Mouse (Mus musculus) liver, embryonic 13.5 days (tissue): Measurements from ENCODE around the gene Rfc5. TPM values are rescaled to one million over a fixed set of nuclear protein-coding genes. Genes with fewer than 3 reads are reported as not detected.
"Not testable (repeated sequence)": the region's sequence is repeated elsewhere in the genome, so short reads cannot be mapped to it uniquely, and the experiment has no call there.

Experiments used
- ATAC-seq: fragments of 200-750 bp; cut with Nextera tagmentation; 2 replicates; pipeline ENCODE4 v1.8.0; 2017; ENCODE audit warnings: low read depth, mild to moderate bottlenecking, moderate number of reproducible peaks, moderate library complexity
- DNase-seq: peaks from one replicate; pipeline ENCODE4 v3.0.0; 2022
- H3K27ac ChIP-seq: fragments of 300-500 bp; sonication (generic); 2 replicates; pipeline ENCODE4 v1.5.1; 2015; ENCODE audit warnings: moderate library complexity, mild to moderate bottlenecking, inconsistent platforms
- H3K27me3 ChIP-seq: fragments of 300-500 bp; sonication (generic); 2 replicates; pipeline ENCODE4 v1.6.1; 2015; ENCODE audit warnings: mild to moderate bottlenecking, inconsistent platforms
- H3K36me3 ChIP-seq: fragments of 300-500 bp; sonication (generic); 2 replicates; pipeline ENCODE4 v1.6.1; 2015; ENCODE audit warnings: mild to moderate bottlenecking, inconsistent platforms
- H3K4me1 ChIP-seq: fragments of 300-500 bp; sonication (generic); replicated peaks from 2 replicates; pipeline ENCODE4 v1.6.1; 2015; ENCODE audit warnings: inconsistent platforms
- H3K4me2 ChIP-seq: fragments of 300-500 bp; sonication (generic); 2 replicates; pipeline ENCODE4 v1.6.1; 2015; ENCODE audit warnings: inconsistent platforms, mild to moderate bottlenecking, moderate library complexity
- H3K4me3 ChIP-seq: fragments of 300-500 bp; sonication (generic); replicated peaks from 2 replicates; pipeline ENCODE4 v1.5.1; 2015; ENCODE audit warnings: mild to moderate bottlenecking, inconsistent platforms
- H3K9ac ChIP-seq: fragments of 300-500 bp; sonication (generic); 2 replicates; pipeline ENCODE4 v1.6.1; 2015; ENCODE audit warnings: mild to moderate bottlenecking, inconsistent platforms
- H3K9me3 ChIP-seq: fragments of 300-500 bp; sonication (generic); replicated peaks from 2 replicates; pipeline ENCODE4 v1.6.1; 2016; ENCODE audit warnings: inconsistent platforms
- WGBS: fragments of 180-500 bp; shearing (Covaris S2); methylation state at CpG from one replicate; pipeline ENCODE4 v1.1.7; 2015; ENCODE audit not compliant: insufficient replicate concordance; 5-methylcytosine and 5-hydroxymethylcytosine counted together
- polyA plus RNA-seq: library from polyadenylated mRNA; unstranded; fragments of >200 nt; fragmentation: Nextera tagmentation; extraction: Ambion mirVana; gene quantifications from 2 replicates; pipeline ENCODE4 v1.2.1, GENCODE M21; 2015

Rfc5 gene
- polyA plus RNA-seq, 1 experiment from 2014 or later, result 71.9 TPM

- H3K9me3 ChIP-seq, result peaks cover 6% of the 10 kb centered on the region; the same call in 1 of the 2 replicates
- no peak overlapping the region for H3K9ac ChIP-seq
- WGBS, result 67% methylated on average over 4 of the region's 5 CpGs
- H3K27me3 ChIP-seq, result no peaks in the 10 kb centered on the region
- no peak overlapping the region for H3K27ac ChIP-seq
- no peak overlapping the region for H3K4me3 ChIP-seq
- H3K4me2 ChIP-seq, result no peak overlapping the region
- H3K4me1 ChIP-seq, result peaks cover 9% of the 10 kb centered on the region
- DNase-seq (no peak), ATAC-seq (no peak)
- no peaks in the 10 kb centered on the region for H3K36me3 ChIP-seq
Measured at GRCm38 (mm10) chr5:117398007-117398550, 9.2 kb upstream of the Rfc5 start.

DNA sequence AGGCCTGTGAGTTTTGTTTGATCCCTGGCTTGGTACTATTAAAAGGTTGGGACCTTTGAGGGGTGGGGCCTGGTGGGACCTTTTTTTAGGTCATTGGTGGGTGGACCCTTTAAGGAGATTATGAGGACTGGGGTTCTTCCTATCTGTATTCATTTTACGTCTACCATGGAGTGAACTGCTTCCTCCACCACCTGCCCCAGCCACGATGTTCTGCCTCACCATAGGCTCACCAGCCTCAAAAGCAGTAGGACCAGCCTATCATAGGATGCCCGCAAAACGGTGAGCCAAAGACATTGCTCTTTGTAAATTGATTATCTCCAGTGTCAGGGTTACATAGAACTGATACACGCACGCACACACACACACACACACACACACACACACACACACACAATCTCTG is 8.5 kb upstream of the Rfc5 start:
- Histone ChIP-seq H3K4me2 (no peak overlapping the region), H3K4me3 (no peak overlapping the region), H3K27ac (no peak overlapping the region), H3K27me3 (no peaks in the 10 kb centered on the region), H3K9ac (no peak overlapping the region), H3K4me1 (peaks cover 9% of the 10 kb centered on the region), H3K36me3 (no peaks in the 10 kb centered on the region), H3K9me3 (peaks cover 10% of the 10 kb centered on the region; the same call in 1 of the 2 replicates)
- 54% methylated on average over 6 of the region's 6 CpGs for WGBS
- DNase-seq (no peak), ATAC-seq (0 out of 2 replicates have a peak, but pooled peaks have one; percentile 26)

DNA sequence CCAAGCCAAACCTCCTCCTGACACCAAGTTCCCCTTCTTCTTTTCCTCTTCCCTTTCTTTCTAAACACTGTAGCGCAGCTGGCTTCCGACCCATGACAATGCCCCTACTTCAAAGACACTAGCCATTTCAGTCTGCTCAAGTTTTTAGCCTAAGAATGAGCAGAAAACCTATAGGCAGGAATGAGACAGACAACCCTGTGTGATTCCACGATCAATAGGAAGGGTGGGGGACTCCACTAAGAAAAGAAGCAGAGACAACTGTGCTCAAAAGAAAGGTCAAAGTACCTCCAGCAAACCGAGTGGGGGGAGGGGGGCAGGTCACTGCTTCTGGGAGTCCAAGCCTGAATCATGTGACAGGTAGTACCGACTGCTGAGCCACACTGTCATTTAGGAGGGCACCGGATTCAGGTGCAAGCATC is 7.8 kb upstream of the Rfc5 start:
- no peak overlapping the region for H3K4me2 ChIP-seq
- no peaks in the 10 kb centered on the region for H3K36me3 ChIP-seq
- H3K27ac ChIP-seq, result no peak overlapping the region
- peaks cover 9% of the 10 kb centered on the region for H3K4me1 ChIP-seq
- no peaks in the 10 kb centered on the region for H3K27me3 ChIP-seq
- no peak for DNase-seq
- ATAC-seq, result no peak
- 50% methylated on average over 6 of the region's 6 CpGs for WGBS
- no peak overlapping the region for H3K9ac ChIP-seq
- peaks cover 12% of the 10 kb centered on the region; the same call in 1 of the 2 replicates for H3K9me3 ChIP-seq
- no peak overlapping the region for H3K4me3 ChIP-seq

DNA sequence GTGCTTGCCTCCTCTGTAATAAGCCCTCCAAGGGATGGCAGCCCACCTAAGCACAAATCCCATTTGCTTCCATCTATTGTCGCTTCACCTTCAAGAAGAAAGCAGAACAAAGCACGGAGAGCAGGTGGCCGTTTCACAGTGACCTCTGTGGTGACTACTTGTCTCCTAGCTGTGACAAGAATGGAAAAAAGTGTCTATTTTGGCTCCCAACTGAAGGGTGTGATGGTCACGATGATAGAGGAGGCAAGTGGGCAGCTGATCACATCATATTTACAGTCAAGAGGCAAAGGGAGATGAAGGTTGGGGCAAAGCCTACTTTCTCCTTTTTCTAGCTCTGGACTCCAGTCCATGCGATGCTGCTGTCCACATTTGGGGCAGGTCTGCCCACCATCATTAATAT is 7.0 kb upstream of the Rfc5 start:
- WGBS, result 68% methylated on average over 5 of the region's 5 CpGs
- DNase-seq (no peak), ATAC-seq (no peak)
- Histone ChIP-seq H3K36me3 (no peaks in the 10 kb centered on the region), H3K27ac (no peak overlapping the region), H3K9me3 (peaks cover 14% of the 10 kb centered on the region; the same call in 1 of the 2 replicates), H3K27me3 (no peaks in the 10 kb centered on the region), H3K4me3 (no peak overlapping the region), H3K9ac (no peak overlapping the region), H3K4me1 (peaks cover 9% of the 10 kb centered on the region), H3K4me2 (no peak overlapping the region)

DNA sequence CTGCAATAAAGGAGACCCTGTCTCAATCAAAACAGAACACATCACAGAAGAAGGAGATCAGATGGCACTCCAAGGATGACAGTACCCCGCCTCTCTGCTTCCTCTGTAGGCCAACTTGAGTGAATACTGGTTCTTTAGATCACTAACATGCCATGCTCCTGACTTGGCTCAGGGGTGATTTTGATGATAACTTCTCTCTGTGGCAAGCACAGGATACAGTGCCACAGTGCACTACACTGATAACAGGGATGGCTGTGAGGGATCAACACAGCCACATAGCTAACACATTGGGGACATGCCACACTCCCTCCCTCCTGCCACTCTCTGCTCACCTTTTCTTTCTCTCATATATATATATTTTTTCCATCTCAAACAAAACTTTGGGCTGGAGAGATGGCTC is 2.0 kb upstream of the Rfc5 start:
- Histone ChIP-seq H3K9ac (no peak overlapping the region), H3K36me3 (peaks cover 8% of the 10 kb centered on the region), H3K27me3 (no peaks in the 10 kb centered on the region), H3K4me3 (no peak overlapping the region), H3K9me3 (peaks cover 14% of the 10 kb centered on the region; the same call in 1 of the 2 replicates), H3K4me1 (peaks cover 24% of the 10 kb centered on the region), H3K4me2 (no peak overlapping the region), H3K27ac (no peak overlapping the region)
- DNase-seq, result no peak
- ATAC-seq, result no peak
- 50% methylated on average over 1 of the region's 1 CpGs for WGBS

- Histone ChIP-seq H3K4me3 (peak overlapping the region; percentile 76), H3K27ac (peak overlapping the region; percentile 74), H3K4me1 (peaks cover 24% of the 10 kb centered on the region), H3K4me2 (peak overlapping the region; percentile 80), H3K27me3 (no peaks in the 10 kb centered on the region), H3K36me3 (peaks cover 34% of the 10 kb centered on the region), H3K9me3 (peaks cover 11% of the 10 kb centered on the region; the same call in 1 of the 2 replicates), H3K9ac (peak overlapping the region; percentile 90)
- WGBS, result 7% methylated on average over 16 of the region's 16 CpGs
- peak; percentile 63 for DNase-seq
- ATAC-seq, result peak; percentile 72
Measured at GRCm38 (mm10) chr5:117388296-117388751, 523 bp downstream of the Rfc5 start.

DNA sequence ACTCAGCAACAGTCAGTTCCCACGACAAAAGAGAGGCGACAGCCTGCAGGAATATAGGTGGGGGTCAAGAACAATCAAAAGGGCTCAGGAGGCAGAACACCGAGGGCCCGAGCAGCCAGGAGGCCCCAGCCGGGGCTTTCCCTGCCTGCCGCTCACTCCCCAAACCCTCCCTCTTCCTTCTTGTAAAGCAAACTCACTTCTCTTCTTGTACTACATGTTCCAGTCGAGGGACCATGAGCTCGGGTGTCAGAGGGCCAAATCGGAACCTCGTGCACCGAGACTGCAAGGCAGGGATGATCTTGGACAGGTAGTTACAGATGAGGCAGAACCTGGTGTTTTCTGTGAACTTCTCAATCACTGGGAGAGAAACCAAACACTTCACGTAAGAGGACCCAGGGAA is 5.6 kb downstream of the Rfc5 start:
- H3K36me3 ChIP-seq, result peaks cover 83% of the 10 kb centered on the region
- 83% methylated on average over 12 of the region's 12 CpGs for WGBS
- no peaks in the 10 kb centered on the region for H3K27me3 ChIP-seq
- no peaks in the 10 kb centered on the region for H3K9me3 ChIP-seq
- no peak overlapping the region for H3K4me2 ChIP-seq
- H3K27ac ChIP-seq, result no peak overlapping the region
- no peak overlapping the region for H3K4me3 ChIP-seq
- ATAC-seq, result no peak
- peaks cover 16% of the 10 kb centered on the region for H3K4me1 ChIP-seq
- no peak overlapping the region for H3K9ac ChIP-seq
- no peak for DNase-seq

GRCm38 (mm10) chr5:117381785-117382184 is 7.1 kb downstream of the Rfc5 start:
- no peak overlapping the region for H3K9ac ChIP-seq
- no peaks in the 10 kb centered on the region for H3K9me3 ChIP-seq
- WGBS, result 77% methylated on average over 7 of the region's 7 CpGs
- no peak overlapping the region for H3K4me2 ChIP-seq
- no peaks in the 10 kb centered on the region for H3K27me3 ChIP-seq
- H3K4me3 ChIP-seq, result no peak overlapping the region
- no peak for ATAC-seq
- no peak overlapping the region for H3K27ac ChIP-seq
- H3K36me3 ChIP-seq, result peaks cover 88% of the 10 kb centered on the region
- DNase-seq, result no peak
- peaks cover 2% of the 10 kb centered on the region; the same call in 1 of the 2 replicates for H3K4me1 ChIP-seq

DNA sequence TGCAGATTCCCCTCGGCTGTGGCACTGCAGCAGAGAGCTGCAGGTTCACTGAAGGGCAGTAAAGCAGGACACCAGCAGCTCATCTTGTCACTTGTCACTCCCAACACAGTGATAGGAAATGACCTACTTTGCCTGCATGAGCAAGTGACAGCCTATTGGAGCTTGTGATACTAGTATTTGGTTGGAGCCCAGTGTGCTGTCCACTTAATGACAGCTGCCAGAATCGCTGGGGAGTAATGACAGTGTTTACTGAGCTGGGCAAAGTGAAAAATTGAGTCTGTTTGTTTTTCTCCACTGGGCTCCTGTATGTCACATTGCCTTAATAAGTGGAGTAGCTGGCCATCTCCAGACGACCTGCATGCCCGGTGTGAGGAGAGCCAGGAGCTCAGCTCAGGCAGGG is 8.6 kb downstream of the Rfc5 start:
- Histone ChIP-seq H3K4me1 (no peaks in the 10 kb centered on the region), H3K4me3 (no peak overlapping the region), H3K9ac (no peak overlapping the region), H3K27me3 (no peaks in the 10 kb centered on the region), H3K4me2 (no peak overlapping the region), H3K27ac (no peak overlapping the region), H3K9me3 (no peaks in the 10 kb centered on the region), H3K36me3 (peaks cover 86% of the 10 kb centered on the region)
- ATAC-seq (no peak), DNase-seq (no peak)
- 79% methylated on average over 4 of the region's 4 CpGs for WGBS

- H3K9ac ChIP-seq, ATAC-seq, H3K4me2 ChIP-seq, DNase-seq, H3K4me3 ChIP-seq, H3K27ac ChIP-seq, H3K27me3 ChIP-seq, H3K4me1 ChIP-seq, H3K9me3 ChIP-seq: not testable (repeated sequence)
- peaks cover 76% of the 10 kb centered on the region for H3K36me3 ChIP-seq
- WGBS, result 67% methylated on average over 14 of the region's 14 CpGs
Measured at GRCm38 (mm10) chr5:117377731-117378130, 11.1 kb downstream of the Rfc5 start.

- DNase-seq, result no peak
- Histone ChIP-seq H3K27me3 (no peaks in the 10 kb centered on the region), H3K9me3 (no peaks in the 10 kb centered on the region), H3K4me1 (no peaks in the 10 kb centered on the region), H3K36me3 (peaks cover 74% of the 10 kb centered on the region), H3K9ac (no peak overlapping the region), H3K4me2 (no peak overlapping the region), H3K4me3 (no peak overlapping the region), H3K27ac (no peak overlapping the region)
- WGBS, result 80% methylated on average over 11 of the region's 11 CpGs
- no peak for ATAC-seq
Measured at GRCm38 (mm10) chr5:117376331-117376761, 12.5 kb downstream of the Rfc5 start.

- WGBS, result 75% methylated on average over 7 of the region's 7 CpGs
- Histone ChIP-seq H3K36me3 (peaks cover 67% of the 10 kb centered on the region), H3K4me2 (no peak overlapping the region), H3K27me3 (no peaks in the 10 kb centered on the region), H3K4me3 (no peak overlapping the region), H3K9me3 (no peaks in the 10 kb centered on the region), H3K9ac (no peak overlapping the region), H3K4me1 (no peaks in the 10 kb centered on the region), H3K27ac (no peak overlapping the region)
- no peak for ATAC-seq
- no peak for DNase-seq
Measured at GRCm38 (mm10) chr5:117374372-117375049, 14.3 kb downstream of the Rfc5 start.
